Mouse (Mus musculus) olfactory bulb, adult 2 months (tissue): ENCODE data around the gene Tsnax. TPM values are rescaled to one million over a fixed set of nuclear protein-coding genes. Genes with fewer than 3 reads are reported as not detected.
A peak's percentile ranks its signal among the peaks of the same experiment; 100 is the strongest.

Source experiments
- H3K27ac ChIP-seq: fragments of 200-500 bp; 2 replicates; pipeline ENCODE4 v1.5.1; 2012; ENCODE audit warnings: low read depth, low read length; ENCODE audit not compliant: insufficient read depth
- H3K4me1 ChIP-seq: fragments of 200-500 bp; 2 replicates; pipeline ENCODE4 v1.6.1; 2012; ENCODE audit warnings: low read length; ENCODE audit not compliant: control insufficient read depth, insufficient read depth
- H3K4me3 ChIP-seq: fragments of 200-500 bp; 2 replicates; pipeline ENCODE4 v1.5.1; 2012; ENCODE audit warnings: mild to moderate bottlenecking, low read depth, low read length, moderate library complexity; ENCODE audit not compliant: insufficient read depth
- CTCF ChIP-seq: fragments of 200-500 bp; IDR thresholded peaks from 2 replicates; pipeline ENCODE4 v1.5.1; 2012; ENCODE audit warnings: low read depth, mild to moderate bottlenecking, low read length, moderate library complexity; ENCODE audit not compliant: insufficient read depth
- POLR2A ChIP-seq: fragments of 200-500 bp; IDR thresholded peaks from 2 replicates; pipeline ENCODE4 v1.6.1; 2012; ENCODE audit warnings: mild to moderate bottlenecking, low read depth, low read length, moderate library complexity; ENCODE audit not compliant: insufficient read depth
- WGBS: fragments of 180-500 bp; shearing (Covaris S2); methylation state at CpG from one replicate; pipeline ENCODE4 v1.1.7; 2018; 5-methylcytosine and 5-hydroxymethylcytosine counted together
- polyA plus RNA-seq: library from polyadenylated mRNA; stranded (reverse); fragments of >200 nt; gene quantifications from 2 replicates; pipeline ENCODE4 v1.2.4, GENCODE M21; 2012; ENCODE audit warnings: low replicate concordance; ENCODE audit not compliant: missing spikeins, insufficient read depth, insufficient read length

Gene Tsnax
- polyA plus RNA-seq, result not detected in 2 replicates

DNA sequence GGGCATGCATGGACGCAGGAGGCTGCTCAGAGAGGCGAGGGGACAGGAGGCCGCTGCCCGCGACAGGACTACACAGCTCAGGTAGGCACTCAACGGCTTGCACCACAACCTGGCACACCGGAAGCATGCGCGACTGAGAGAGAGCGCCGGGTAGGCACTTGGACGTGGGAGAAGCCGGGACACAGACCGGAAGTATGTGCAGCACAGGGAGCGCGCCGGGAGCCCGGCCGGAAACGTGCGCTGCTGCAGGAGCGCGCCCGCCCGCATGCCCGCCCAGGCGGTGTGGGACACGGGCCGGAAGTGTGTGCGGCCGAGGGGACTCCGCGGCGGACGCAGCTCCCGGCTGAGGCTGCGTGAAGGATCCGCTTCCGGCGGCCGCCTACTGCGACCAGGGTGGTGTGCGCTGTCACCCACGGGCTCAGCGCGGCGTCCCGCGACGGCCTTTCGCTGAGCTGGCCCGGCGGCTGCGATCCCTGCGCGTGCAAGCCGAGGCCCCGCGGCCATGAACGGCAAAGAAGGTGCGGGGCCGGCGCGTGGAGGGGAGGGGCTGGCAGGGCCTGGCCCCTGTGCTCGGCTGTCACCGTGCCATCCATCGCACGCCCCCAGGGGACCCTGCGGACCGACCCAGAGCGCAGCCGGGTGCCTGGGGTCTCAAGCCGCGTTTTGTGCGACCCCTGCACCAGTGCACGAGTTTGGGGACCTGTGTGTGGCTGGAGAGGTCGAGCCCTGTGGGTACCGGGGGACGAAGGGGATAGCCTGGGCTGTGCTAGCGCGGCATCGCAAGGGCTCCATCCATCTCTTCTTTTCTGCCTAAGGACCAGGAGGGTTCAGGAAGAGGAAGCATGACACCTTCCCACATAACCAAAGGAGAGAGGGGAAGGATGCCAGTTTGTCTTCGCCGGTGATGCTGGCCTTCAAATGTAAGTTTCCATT, at the start of gene Tsnax:
Tsnax (plus strand) TSS at position 303 of the 933 bp plus-strand sequence.
- TF ChIP-seq CTCF, result no peak
- TF ChIP-seq POLR2A, result peak; percentile 74; the same call in 1 of the 2 replicates

DNA sequence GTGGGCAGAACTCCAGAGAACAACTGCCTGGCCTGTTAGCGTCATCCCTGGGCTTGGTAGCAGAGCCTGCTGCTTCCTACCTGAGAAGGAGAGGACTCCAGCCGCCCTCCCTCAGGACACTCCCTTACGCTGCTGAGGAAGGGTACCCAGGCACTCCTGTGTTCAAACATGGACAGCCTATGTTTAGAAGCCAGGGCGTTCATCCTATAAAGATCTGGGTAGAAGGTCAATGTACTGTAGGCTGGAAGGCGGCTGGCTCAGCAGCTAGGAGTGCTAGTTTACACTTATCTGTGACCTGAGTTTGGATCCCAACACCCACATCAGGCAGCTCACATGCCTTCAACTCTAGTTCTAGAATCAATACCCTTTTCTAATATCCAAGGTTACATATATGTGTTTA, 49.6 kb upstream of the Tsnax start:
- Histone ChIP-seq H3K27ac (no peak overlapping the region), H3K4me1 (no peaks in the 10 kb centered on the region), H3K4me3 (no peak overlapping the region)
- TF ChIP-seq POLR2A (no peak), CTCF (no peak)
- WGBS, result 97% methylated on average over 5 of the region's 5 CpGs

More for the DNA sequence above, at the start of gene Tsnax:
- peak within 1 kb of the TSS; percentile 82 for H3K27ac ChIP-seq
- peak within 1 kb of the TSS; percentile 90 for H3K4me3 ChIP-seq
- WGBS, result 2% methylated on average over 73 of the region's 84 CpGs
- H3K4me1 ChIP-seq, result peaks cover 2% of the 10 kb centered on the region; the same call in 1 of the 2 replicates

DNA sequence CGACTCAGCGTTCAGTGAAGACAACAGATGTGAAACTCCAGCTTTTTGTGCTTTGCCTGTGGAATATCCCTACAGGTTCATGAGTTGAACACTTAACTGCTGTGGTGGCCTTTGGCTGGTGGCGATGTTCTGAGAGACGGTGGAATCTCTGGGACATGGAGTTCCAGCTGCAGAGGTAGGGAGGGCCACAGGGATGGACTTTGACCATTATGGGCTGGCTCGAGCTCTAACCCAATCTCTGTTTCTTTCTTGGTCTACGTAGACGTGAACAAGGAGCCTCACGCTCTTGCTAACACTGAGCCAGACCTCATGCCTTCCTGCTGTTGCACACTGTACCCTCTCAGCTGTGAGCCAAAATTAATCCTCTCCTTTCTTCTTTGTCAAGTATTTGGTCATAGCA, 47.8 kb upstream of the Tsnax start:
- Histone ChIP-seq H3K27ac (no peak overlapping the region), H3K4me3 (no peak overlapping the region), H3K4me1 (no peaks in the 10 kb centered on the region)
- WGBS, result 92% methylated on average over 8 of the region's 8 CpGs
- TF ChIP-seq POLR2A, result no peak
- no peak for TF ChIP-seq CTCF

DNA sequence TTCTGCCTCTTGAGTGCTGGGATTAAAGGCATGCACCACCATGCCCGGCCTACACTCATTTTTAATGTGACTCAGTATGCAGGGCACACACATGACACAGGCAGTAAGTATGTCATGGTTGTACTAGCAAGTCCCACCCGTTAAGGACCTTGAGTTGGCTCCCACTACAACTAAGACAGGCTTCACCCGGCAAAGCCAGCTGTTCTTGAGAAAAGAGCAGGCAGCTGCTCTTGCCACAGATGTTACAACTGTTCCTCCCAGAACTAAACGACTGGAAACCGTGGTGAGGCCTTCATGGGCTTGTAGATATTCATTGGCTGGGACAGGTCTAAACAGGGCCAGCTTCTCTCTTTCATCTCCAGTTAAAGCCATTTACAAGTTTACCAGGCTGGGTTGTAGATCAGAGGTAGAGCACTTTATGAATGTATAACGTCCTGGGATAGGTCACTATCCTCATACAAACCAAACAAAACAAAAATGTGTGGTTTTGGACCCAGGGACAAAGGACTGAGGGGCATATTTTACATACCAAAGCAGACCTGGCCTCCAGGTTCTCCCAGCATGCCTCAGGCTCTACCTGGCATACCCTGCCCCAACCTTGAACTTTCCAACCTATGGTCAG, 42.4 kb upstream of the Tsnax start:
- no peak overlapping the region for H3K4me3 ChIP-seq
- 78% methylated on average over 6 of the region's 6 CpGs for WGBS
- no peaks in the 10 kb centered on the region for H3K4me1 ChIP-seq
- H3K27ac ChIP-seq, result no peak overlapping the region
- TF ChIP-seq POLR2A (no peak), CTCF (no peak)

DNA sequence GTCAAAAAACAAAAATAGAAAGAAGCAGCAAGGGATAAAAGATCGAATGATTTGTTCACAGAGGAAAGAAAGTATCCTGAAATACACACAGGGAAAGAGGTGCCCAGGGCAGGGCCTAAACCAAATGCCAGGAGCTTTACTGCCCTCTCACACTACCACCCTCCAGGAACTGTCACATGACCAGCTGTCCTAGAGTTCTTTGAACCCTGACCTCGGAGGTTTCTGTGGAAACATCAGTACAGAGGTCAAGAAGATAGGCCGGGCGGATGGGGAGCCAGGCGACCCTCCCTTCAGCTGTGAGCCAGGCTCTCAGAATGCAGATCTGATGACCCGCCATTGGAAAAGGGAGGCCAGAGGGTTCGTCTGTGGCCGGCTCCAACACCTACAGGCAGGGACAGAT, 39.6 kb upstream of the Tsnax start:
- TF ChIP-seq POLR2A, result no peak
- no peak for TF ChIP-seq CTCF
- H3K27ac ChIP-seq, result no peak overlapping the region
- H3K4me3 ChIP-seq, result no peak overlapping the region
- no peaks in the 10 kb centered on the region for H3K4me1 ChIP-seq
- WGBS, result 89% methylated on average over 8 of the region's 8 CpGs

DNA sequence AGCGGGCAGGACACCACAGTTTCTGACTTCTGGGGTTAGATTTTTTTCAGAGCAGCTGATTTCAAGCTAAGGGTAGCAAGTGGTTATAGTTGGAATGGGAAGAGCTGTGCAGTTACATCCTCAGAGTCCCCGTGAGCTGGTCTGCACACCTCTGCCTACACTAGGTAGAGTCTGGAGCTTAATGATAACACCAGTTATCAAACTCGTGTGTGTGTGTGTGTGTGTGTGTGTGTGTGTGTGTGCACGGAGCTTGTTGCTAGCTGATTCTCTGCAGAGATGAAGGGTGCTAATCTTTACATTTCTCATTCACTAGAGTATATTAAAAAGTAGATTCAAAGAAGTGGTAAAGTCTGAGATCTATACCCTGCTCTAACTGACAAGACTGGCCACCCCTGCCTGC, 38.5 kb upstream of the Tsnax start:
- WGBS, result 84% methylated on average over 4 of the region's 4 CpGs
- H3K4me1 ChIP-seq, result no peaks in the 10 kb centered on the region

DNA sequence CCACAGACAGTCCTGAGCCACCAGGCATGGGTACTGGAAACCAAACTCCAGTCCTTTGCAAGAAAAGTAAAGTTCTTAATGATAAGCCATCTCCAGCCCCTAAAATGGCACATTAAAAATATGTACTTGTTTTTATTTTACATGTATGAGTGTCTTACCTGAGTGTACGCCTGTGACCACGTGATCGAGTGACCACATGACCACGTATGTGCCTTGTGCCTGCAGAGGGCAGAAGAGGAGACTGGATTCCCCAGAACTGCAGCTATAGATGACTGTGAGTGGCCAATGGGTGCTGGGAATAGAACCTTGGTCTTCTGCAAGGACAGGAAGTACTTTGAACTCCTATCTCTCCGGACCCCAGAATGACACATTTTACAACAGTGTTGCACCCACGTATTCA, 36.6 kb upstream of the Tsnax start:
- 91% methylated on average over 6 of the region's 6 CpGs for whole genome bisulfite sequencing
- Histone ChIP-seq H3K27ac (no peak overlapping the region), H3K4me1 (no peaks in the 10 kb centered on the region), H3K4me3 (no peak overlapping the region)
- no peak for TF ChIP-seq POLR2A
- no peak for TF ChIP-seq CTCF

More for the DNA sequence above, 38.5 kb upstream of the Tsnax start:
- Histone ChIP-seq H3K4me3 (no peak overlapping the region), H3K27ac (no peak overlapping the region)
- TF ChIP-seq CTCF (no peak), POLR2A (no peak)

DNA sequence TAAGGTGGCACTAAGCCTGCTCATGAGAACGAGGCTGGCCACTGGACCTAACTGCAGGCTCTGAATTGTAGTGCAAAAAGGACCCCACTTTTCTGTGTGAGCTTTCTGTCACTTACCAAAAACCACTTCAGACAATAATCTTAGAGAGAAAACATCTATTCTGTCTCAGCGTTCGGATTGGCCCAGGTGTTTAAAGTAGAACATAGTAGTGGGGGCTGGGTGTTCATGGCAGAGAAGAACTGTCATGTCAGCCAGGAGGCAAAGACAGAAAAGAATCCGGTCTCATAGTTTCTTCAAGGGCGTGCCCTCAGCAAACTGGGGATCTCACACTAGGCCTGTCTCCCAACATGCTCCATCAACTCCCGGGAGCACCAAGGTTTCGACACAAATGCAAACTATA, 34.8 kb upstream of the Tsnax start:
- H3K4me3 ChIP-seq, result no peak overlapping the region
- no peaks in the 10 kb centered on the region for H3K4me1 ChIP-seq
- no peak overlapping the region for H3K27ac ChIP-seq
- WGBS, result 90% methylated on average over 7 of the region's 7 CpGs
- TF ChIP-seq CTCF, result no peak
- no peak for TF ChIP-seq POLR2A

DNA sequence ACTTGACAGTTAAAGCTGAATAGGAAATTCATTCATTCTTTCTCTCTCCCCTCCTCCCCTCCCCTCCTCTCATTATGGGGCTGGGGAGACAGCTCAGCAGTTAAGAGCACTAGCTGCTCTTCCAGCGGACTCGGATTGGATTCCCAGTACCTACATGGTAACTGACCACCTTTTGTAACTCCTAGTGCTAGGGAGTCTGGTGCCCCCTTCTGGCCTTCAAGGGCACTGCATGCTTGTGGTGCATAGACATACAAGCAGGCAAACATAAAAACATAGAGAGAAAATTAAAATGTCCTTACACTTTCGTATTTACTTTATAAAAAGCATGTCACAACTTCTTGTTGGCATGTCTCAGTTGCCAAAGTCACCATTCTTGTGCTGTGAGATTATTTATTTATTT, 32.8 kb upstream of the Tsnax start:
- Histone ChIP-seq H3K4me1 (no peaks in the 10 kb centered on the region), H3K27ac (no peak overlapping the region), H3K4me3 (no peak overlapping the region)
- 97% methylated on average over 3 of the region's 3 CpGs for WGBS
- TF ChIP-seq CTCF (no peak), POLR2A (no peak)
